Mouse (Mus musculus): ENCODE measurements at regions not wholly inside any gene's neighbourhood (a gene's known extent, or its start where the extent isn't known, plus 50 kb on each side); places are given as distances from the start of the nearest gene placed in this dataset.

DNA sequence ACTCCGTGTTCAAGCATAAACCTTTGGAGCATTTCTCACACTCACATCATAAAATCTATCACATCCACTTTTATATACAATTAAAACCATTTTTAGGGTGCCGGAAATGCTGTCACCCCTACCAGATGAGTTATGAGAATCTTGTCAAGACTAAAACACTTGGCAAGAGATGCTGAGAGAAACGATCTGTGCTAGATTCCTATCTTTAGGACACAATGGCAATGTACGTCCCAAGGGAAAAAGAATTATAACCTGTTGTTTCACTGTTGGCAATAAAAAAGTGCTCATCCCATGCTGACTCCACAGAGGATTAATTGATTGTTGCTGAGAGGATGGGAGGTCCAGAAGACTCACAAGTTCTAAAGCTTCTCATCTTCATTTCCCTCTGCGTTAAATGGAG lies 389.7 kb upstream of the C030005K15Rik start:
- TF ChIP-seq CTCF (IDR thresholded peaks at IDR 0.05; ENCODE audit: control insufficient read depth, insufficient read depth, insufficient read length) (no peak), USF1 (IDR thresholded peaks at IDR 0.05; ENCODE audit: low read depth) (no peak), FOSL1 (IDR thresholded peaks at IDR 0.05; ENCODE audit: insufficient read depth, low read length, poor library complexity, severe bottlenecking) (no peak)

Measured in C2C12 (cell line).